Mouse (Mus musculus) lung, postnatal 0 days (tissue): ENCODE results near the gene Rsl1. TPM values are rescaled to one million over a fixed set of nuclear protein-coding genes. Genes with fewer than 3 reads are reported as not detected.
A peak's percentile ranks its signal among the peaks of the same experiment; 100 is the strongest.

Experiments
- ATAC-seq: fragments of 200-750 bp; cut with Nextera tagmentation; 2 replicates; pipeline ENCODE4 v1.8.0; 2017; ENCODE audit warnings: moderate library complexity
- DNase-seq: peaks from one replicate; pipeline ENCODE4 v3.0.0-alpha.2; 2016; ENCODE audit warnings: low spot score
- H3K27ac ChIP-seq: fragments of 300-500 bp; sonication (generic); 2 replicates; pipeline ENCODE4 v1.5.1; 2014; ENCODE audit warnings: antibody characterized with exemption, mild to moderate bottlenecking, low read length, mixed read lengths
- H3K27me3 ChIP-seq: fragments of 300-500 bp; sonication (generic); replicated peaks from 2 replicates; pipeline ENCODE4 v1.6.1; 2014; ENCODE audit warnings: low read length, mixed read lengths; ENCODE audit not compliant: insufficient read depth
- H3K36me3 ChIP-seq: fragments of 300-500 bp; sonication (generic); 2 replicates; pipeline ENCODE4 v1.6.1; 2014; ENCODE audit warnings: low read length, mixed read lengths; ENCODE audit not compliant: insufficient read depth
- H3K4me1 ChIP-seq: fragments of 300-500 bp; sonication (generic); 2 replicates; pipeline ENCODE4 v1.6.1; 2014; ENCODE audit warnings: antibody characterized with exemption, low read depth, low read length, mixed read lengths; ENCODE audit not compliant: insufficient read depth
- H3K4me2 ChIP-seq: fragments of 300-500 bp; sonication (generic); replicated peaks from 2 replicates; pipeline ENCODE4 v1.6.1; 2014; ENCODE audit warnings: low read depth, mild to moderate bottlenecking, low read length, moderate library complexity, mixed read lengths
- H3K4me3 ChIP-seq: fragments of 300-500 bp; sonication (generic); 2 replicates; pipeline ENCODE4 v1.5.1; 2014; ENCODE audit warnings: low read depth, low read length
- H3K9ac ChIP-seq: fragments of 300-500 bp; sonication (generic); replicated peaks from 2 replicates; pipeline ENCODE4 v1.6.1; 2014; ENCODE audit warnings: low read depth, mild to moderate bottlenecking
- H3K9me3 ChIP-seq: fragments of 300-500 bp; sonication (generic); 2 replicates; pipeline ENCODE4 v1.6.1; 2016; ENCODE audit warnings: low read length, mixed read lengths
- CTCF ChIP-seq: IDR thresholded peaks from 2 replicates; pipeline ENCODE4 v1.5.1; 2016; ENCODE audit warnings: antibody characterized with exemption, mild to moderate bottlenecking
- EP300 ChIP-seq: IDR thresholded peaks from 2 replicates; pipeline ENCODE4 v1.6.1; 2016; ENCODE audit warnings: antibody characterized with exemption, mild to moderate bottlenecking, control low read depth
- WGBS: fragments of 180-500 bp; shearing (Covaris S2); extraction: QIAGEN DNeasy Blood & Tissue Kit; methylation state at CpG from one replicate; pipeline ENCODE4 v1.1.7; 2014; 5-methylcytosine and 5-hydroxymethylcytosine counted together
- polyA plus RNA-seq: library from polyadenylated mRNA; unstranded; fragments of >200 nt; fragmentation: Nextera tagmentation; extraction: Ambion mirVana; gene quantifications from 2 replicates; pipeline ENCODE4 v1.2.1, GENCODE M21; 2015

Gene Rsl1
- polyA plus RNA-seq, 1 experiment from 2014 or later, result 6.3 TPM

DNA sequence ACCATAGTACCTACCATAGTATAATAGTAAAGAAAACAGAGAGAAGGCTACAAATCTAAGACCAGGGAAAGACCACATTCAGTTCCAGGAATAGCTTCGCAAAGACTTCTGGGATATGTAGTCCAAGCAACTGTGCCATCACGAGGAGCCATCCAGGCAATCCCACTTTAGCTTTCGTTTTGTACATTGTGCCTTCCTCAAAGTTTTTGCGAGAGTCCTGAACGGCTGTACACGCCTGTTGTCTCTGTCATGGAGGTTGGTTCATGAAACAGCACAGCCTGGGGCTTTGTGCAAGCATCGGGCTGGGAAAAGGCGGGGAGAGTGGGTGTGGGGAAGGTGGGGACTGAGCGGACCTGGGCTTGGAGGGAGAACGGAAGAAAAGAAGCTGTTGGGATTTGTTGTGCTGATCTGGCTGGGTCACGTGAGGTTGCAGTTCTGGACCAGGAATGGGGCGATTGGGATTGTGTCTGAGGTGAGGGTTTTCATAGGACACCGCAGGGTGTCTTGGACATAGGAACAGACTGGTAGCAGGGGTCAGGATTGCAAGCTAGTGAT is 21.4 kb downstream of the Rsl1 start, which contains the start of gene Zfp455:
Zfp455 (plus strand) TSS at position 167 of the 555 bp plus-strand sequence.
- H3K9me3 ChIP-seq, result no peaks in the 10 kb centered on the region
- TF ChIP-seq CTCF (no peak), EP300 (no peak)
- ATAC-seq (peak; percentile 95), DNase-seq (peak; percentile 90)
- no peaks in the 10 kb centered on the region; the same call in 1 of the 2 replicates for H3K4me1 ChIP-seq
- H3K4me2 ChIP-seq, result peak within 1 kb of the TSS; percentile 65
- no peaks in the 10 kb centered on the region for H3K36me3 ChIP-seq
- peak within 1 kb of the TSS; percentile 80 for H3K9ac ChIP-seq
- no peak within 1 kb of the TSS; the same call in 1 of the 2 replicates for H3K27ac ChIP-seq
- H3K27me3 ChIP-seq, result no peaks in the 10 kb centered on the region
- peak within 1 kb of the TSS; percentile 82 for H3K4me3 ChIP-seq
- 4% methylated on average over 13 of the region's 13 CpGs for WGBS

- no peak overlapping the region for H3K4me3 ChIP-seq
- H3K36me3 ChIP-seq, result no peaks in the 10 kb centered on the region; the same call in 1 of the 2 replicates
- no peak overlapping the region for H3K4me2 ChIP-seq
- H3K9ac ChIP-seq, result no peak overlapping the region
- WGBS, result 73% methylated on average over 3 of the region's 3 CpGs
- no peak overlapping the region for H3K27ac ChIP-seq
- no peaks in the 10 kb centered on the region for H3K9me3 ChIP-seq
- DNase-seq (no peak), ATAC-seq (no peak)
- H3K27me3 ChIP-seq, result no peaks in the 10 kb centered on the region
- TF ChIP-seq EP300 (no peak), CTCF (no peak)
- H3K4me1 ChIP-seq, result no peaks in the 10 kb centered on the region
These were observed 28.7 kb downstream of the Rsl1 start for GRCm38 (mm10) chr13:67201656-67202055.

DNA sequence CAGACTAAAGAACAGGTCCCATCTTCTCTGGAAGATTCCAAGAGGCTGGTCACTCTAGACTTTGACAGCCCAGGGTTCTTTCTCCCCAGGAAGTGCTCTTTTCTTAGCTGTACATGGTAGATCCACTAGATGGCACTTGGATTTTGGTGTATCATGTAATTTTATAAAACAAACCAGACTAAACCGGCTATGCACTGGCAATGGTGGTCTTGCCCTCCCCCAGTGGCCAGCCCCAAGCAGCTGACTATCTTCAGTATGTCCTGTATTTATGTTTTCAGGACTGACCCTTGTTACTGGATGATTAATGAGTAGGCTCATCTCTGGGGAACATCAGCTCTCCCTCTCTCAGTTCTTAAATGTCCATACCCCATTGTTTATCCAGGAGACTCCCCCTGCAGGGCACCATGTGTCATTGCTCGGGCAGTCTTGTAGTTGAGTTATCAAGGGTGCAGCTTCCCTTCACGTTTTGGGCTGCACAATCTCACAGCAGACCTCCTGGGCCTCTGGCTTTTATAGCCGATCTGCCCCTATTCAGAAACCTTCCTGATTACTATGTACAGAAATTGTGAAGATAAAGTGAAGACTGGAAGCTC is 41.1 kb downstream of the Rsl1 start:
- no peak for ATAC-seq

More for the DNA sequence above, 41.1 kb downstream of the Rsl1 start:
- no peak overlapping the region for H3K4me3 ChIP-seq
- H3K27ac ChIP-seq, result no peak overlapping the region
- peak; percentile 24 for DNase-seq
- H3K4me2 ChIP-seq, result no peak overlapping the region
- no peaks in the 10 kb centered on the region for H3K36me3 ChIP-seq
- no peak overlapping the region for H3K9ac ChIP-seq
- no peaks in the 10 kb centered on the region for H3K4me1 ChIP-seq
- H3K9me3 ChIP-seq, result no peaks in the 10 kb centered on the region
- H3K27me3 ChIP-seq, result no peaks in the 10 kb centered on the region
- TF ChIP-seq EP300 (no peak), CTCF (peak; percentile 36; the same call in 1 of the 2 replicates)
- 54% methylated on average over 4 of the region's 4 CpGs for WGBS

Other genes starting within 250 kb of the Rsl1 start
- gene Zfp712, start 112.0 kb upstream of the Rsl1 start, polyA plus RNA-seq, result 2.3 and 2.7 TPM in 2 replicates
- gene Zfp708, start 75.2 kb upstream of the Rsl1 start, polyA plus RNA-seq, result 2.3 and 3.0 TPM in 2 replicates
- gene Gm28557, start 64.6 kb upstream of the Rsl1 start, polyA plus RNA-seq, result 2.5 and 2.7 TPM in 2 replicates
- 0.11 TPM in 1 of 2 replicates, not detected in the other for gene Rslcan18, start 56.9 kb upstream of the Rsl1 start, polyA plus RNA-seq
- gene Zfp759, start 51.5 kb upstream of the Rsl1 start, polyA plus RNA-seq, result 1.1 TPM in 2 replicates
- gene Zfp455, start 21.3 kb downstream of the Rsl1 start, polyA plus RNA-seq, result 1.7 and 2.1 TPM in 2 replicates
- 1.00 and 1.1 TPM in 2 replicates for gene Zfp458, start 105.3 kb downstream of the Rsl1 start, polyA plus RNA-seq
- 0.40 and 0.62 TPM in 2 replicates for gene Zfp457, start 133.3 kb downstream of the Rsl1 start, polyA plus RNA-seq
- gene Zfp595, start 159.4 kb downstream of the Rsl1 start, polyA plus RNA-seq, result 1.5 TPM in 2 replicates
- gene Gm28044, start 187.4 kb downstream of the Rsl1 start, polyA plus RNA-seq, result 0.57 TPM in 1 of 2 replicates, not detected in the other
- gene Zfp953, start 187.4 kb downstream of the Rsl1 start, polyA plus RNA-seq, result 0.80 and 0.82 TPM in 2 replicates
- gene Gm28041, start 202.6 kb downstream of the Rsl1 start, polyA plus RNA-seq, result 0.43 TPM in 1 of 2 replicates, not detected in the other
- 1.3 and 1.5 TPM in 2 replicates for gene Zfp456, start 202.6 kb downstream of the Rsl1 start, polyA plus RNA-seq
- gene Zfp429, start 226.6 kb downstream of the Rsl1 start, polyA plus RNA-seq, result 5.3 and 6.7 TPM in 2 replicates
- 0.35 and 0.55 TPM in 2 replicates for gene Zfp459, start 248.2 kb downstream of the Rsl1 start, polyA plus RNA-seq